Mouse (Mus musculus) liver, adult 2 months (tissue): ENCODE data around the gene Bloc1s4.

Source experiments
- CTCF ChIP-seq: fragments of 200-500 bp; IDR thresholded peaks from 2 replicates; pipeline ENCODE4 v1.5.1; 2011; ENCODE audit warnings: low read depth, low read length, control low read depth
- POLR2A ChIP-seq: fragments of 200-500 bp; IDR thresholded peaks from 2 replicates; pipeline ENCODE4 v1.6.1; 2011; ENCODE audit warnings: low read length, control low read depth; ENCODE audit not compliant: insufficient read depth; ENCODE audit errors: extremely low read depth

GRCm38 (mm10) chr5:36737765-36738164 lies 10.7 kb downstream of the Bloc1s4 start:
- TF ChIP-seq CTCF (no peak), POLR2A (no peak)
